Mouse (Mus musculus): ENCODE results near the gene Aqp12.
A peak's percentile ranks its signal among the peaks of the same experiment; 100 is the strongest.
"Not testable (repeated sequence)": the region's sequence is repeated elsewhere in the genome, so short reads cannot be mapped to it uniquely, and the experiment has no call there.

Aqp12 gene

DNA sequence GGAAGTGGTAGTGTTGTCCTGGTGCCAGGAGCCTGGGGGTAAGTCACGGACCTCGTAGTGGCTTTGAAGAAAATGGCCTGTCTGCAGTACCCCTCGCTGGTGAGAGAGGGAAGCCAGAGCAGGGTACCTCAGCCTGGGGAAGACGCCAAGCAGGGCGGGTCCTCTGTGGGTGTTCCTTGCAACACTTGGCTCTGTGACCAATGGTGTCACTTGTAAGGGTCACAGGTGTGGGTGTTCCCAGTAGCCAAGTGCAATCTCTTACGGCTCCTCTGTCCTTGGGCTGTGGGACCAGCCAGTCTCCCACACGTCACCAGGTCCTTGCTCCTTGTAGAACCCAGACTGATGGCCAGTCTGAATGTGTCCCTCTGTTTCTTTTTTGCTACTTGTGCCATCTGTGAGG lies at the start of gene Aqp12:
Gene Aqp12 (plus strand): TSS at position 274 of the 400 bp plus-strand sequence.
- DNase-seq (ENCODE audit: low spot score): no peak

DNA sequence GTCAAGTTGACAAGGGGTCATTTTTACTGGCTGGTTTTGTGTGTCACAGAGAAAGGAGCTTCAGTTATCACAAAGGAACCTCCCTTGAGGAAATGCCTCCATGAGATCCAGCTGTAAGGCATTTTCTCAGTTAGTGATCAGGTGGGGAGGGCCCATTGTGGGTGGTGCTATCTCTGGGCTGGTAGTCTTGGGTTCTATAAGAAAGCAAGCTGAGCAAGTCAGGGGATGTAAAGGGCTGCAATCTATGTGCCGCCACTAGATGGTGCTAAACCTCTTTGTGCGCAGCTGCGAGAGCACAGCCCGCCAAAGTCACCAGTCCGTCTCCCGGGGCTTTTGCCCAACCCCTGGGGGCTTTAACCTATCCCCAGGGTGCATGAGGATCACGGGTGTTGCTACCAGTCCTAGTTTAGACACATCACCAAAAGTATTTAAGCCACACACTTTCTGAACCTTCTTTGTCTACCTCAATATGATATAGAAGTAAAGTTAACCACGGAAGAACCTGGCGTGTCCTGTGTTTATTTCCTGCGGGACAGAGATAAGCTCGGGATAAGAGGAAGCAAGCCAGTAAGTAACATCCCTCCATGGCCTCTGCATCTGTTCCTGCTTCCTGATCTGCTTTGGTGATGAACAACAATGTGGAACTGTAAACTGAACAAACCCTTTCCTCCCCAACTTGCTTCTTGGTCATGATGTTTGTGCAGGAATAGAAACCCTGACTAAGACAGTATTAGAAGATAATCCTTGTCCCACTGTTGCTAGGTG lies 49.4 kb upstream of the Aqp12 start:
- peak; percentile 65 for DNase-seq (ENCODE audit: low spot score)

DNA sequence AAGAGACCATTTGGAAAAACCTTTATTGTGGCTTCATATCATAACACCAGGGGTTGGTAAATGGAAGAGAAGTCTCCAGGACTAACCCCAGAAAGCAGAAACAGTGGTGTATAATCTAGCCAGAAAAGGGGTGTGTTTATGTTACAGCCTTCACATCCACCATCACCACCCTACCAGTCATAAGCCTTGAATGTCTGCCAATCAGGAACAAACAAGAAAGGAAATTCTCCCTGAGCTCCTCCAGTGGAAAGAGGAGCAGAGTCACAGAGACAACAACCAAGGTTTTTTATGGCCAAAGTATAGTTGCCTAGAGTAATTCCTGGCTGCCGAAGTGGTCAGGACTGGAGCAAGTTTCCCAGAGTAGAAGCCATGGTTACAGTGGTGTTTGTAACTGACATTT lies 47.1 kb upstream of the Aqp12 start:
- no peak for DNase-seq (ENCODE audit: low spot score)

- DNase-seq (ENCODE audit: low spot score): not testable (repeated sequence)
Measured at GRCm38 (mm10) chr1:92970791-92971190, 35.3 kb upstream of the Aqp12 start.

DNA sequence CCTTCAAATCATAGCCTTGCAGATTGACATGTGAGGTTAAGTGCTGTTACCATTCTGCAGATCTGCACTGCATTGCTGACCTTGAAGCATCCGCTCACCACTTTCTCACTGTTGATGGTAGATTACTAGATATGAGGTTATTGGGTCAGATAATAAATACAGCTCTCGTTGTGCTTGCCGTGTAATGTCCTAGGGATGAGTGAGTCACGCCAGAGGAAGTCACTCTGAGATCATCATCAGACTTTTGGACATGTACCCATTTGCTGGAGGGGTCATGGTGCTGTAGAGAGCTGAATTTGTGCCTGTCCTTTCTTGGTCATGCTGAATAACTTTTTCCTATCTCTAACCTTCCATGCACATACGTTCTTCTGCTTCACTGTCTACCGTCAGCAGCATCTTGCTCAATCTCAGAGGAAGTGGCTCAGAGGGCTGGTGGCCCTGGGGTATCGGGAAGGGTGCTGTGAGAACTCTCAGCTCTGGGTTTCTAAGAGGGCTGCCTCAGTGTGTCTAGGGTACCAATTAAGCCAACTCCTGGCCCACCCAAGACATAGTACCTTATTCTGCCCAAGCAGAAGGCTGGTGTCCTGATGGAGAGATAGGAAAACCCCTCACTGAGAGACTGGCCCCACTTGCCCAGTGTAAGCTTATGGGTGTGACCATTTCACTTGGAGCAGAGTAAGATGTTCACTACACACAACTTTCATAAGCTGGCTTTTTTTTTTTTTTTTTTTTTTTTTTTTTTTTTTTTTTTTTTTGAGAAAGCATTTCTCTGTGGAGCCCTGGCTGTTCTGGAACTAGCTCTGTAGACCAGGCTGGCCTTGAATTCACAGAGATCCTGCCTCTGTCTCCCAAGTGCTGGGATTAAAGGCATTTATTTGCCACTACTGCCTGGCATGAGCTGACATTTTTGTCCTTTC lies 34.0 kb upstream of the Aqp12 start:
- DNase-seq (ENCODE audit: low spot score): no peak

DNA sequence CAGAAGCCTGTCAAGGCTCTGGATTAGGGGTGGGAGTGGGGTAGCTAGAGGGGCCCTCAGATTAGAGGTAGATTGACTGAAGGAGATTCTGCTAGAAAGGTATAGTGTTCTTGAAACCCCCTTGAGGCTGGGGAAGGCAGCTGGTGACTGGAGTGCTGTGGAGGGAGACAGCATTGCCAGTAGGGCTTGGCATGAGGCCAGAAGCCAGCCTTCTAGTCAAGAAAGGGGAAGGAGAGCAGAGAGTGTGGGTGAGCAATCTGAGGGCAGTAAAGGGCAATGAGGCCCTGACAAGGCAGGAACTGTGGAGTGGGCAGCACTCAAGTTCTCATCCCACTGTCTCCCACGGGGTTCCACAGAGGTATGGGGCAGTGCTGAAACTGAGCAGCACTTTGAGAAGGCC lies 33.3 kb upstream of the Aqp12 start:
- DNase-seq (ENCODE audit: low spot score): peak; percentile 31

DNA sequence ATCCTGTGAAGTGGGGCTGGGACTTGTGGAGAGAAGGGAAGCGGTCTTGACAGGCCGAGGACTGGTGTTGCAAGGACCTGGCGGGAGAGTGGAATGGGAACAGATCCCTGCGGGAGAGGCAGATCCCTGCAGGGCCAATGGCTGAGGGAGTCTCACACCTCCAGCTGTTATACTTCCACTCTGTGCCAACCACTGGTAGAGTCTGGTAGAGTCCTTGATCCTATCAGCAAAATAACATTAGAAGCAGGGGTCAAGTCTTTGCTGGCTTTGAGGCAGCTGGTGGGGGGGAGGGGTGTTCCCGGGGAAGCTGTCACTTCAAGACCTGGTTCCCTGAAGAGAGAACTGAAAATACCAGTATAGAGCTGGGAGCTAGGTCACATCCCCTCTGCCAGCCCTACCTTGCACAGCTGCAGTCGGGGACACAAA lies 30.0 kb upstream of the Aqp12 start:
- no peak for DNase-seq (ENCODE audit: low spot score)

DNA sequence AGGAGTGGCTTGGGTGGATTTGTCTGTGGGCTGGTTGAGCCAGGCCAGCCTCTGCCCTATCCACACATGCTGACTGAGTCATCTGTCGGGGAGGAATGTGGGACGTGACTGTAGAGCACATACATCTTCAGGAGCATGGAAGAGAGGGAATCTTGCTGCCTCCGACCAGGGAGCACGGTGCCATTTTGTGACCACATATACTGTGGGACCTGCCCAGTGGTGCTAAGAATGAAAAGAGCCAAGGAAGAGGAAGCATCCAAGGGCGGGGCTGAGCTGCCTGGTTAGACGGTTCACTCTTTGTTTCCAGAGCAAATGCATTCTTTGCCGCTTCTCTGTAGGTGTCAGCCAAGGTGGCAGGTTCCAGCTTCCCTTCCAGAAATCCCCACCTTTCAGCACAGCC lies 27.5 kb upstream of the Aqp12 start:
- no peak for DNase-seq (ENCODE audit: low spot score)

DNA sequence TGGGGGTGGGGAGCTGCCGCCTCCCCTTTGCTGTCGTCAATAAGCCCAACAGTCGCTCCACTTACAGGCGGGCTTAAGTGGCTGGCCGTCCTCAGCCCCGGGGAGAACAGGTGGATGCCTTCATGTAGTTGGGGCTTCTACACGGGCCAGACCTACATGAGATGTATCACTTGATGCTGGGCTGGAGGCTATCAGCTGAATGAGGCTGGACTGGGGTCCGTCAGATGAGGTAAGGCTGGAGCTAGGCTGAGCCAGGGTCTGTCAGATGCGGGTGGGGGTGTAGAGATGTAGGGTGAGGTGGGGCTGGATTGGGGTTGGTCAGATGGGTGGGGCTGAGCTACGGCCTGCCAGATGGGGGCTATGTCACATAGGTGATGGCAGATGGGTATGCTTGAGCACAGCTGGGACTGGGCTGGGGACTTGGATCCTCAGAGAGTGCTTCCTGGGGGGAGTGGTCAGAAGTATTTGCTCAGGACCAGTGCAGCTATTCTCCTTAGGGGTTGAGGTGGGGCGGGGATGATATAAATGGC lies 27.0 kb upstream of the Aqp12 start:
- no peak for DNase-seq (ENCODE audit: low spot score)

DNA sequence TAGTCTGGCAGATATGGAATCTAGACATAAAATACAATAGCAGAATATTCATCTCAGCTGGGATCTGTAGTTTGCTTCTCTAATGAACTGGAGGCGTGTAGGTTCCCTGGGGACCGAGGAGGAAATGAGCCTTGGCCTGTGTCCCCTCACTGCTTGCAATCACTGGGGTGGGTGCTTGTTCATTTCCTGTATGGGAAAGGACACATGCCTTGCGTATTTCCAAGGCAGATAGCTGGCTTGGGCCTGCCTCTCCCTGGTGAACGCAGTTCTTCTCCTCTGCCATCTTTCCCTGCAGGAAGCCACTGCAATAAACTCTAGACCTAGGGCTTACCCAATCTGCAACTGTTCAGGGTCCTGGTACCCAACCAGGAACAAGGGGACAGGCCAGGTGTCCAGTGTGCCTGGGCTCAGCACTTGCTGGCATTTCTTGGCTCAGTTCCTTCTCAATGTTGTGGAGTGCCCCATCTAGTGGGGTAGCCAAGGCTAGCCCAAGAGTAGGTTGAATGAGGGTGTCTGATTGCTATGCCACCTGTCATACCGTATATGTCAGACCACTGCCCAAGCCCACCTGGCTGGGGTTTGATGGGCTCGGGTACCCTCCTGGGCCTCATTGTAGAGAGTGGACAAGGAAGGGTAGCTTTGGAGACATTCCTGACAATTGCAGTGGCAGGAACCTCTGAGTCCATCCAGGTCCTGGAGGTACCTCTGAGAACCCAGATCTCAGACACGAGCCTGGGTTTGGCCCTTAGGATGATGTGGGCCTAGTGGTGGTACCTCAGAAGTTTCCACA lies 24.9 kb upstream of the Aqp12 start:
- no peak for DNase-seq (ENCODE audit: low spot score)

- no peak for DNase-seq (ENCODE audit: low spot score)
Measured at GRCm38 (mm10) chr1:92982931-92983605, 23.1 kb upstream of the Aqp12 start.

DNA sequence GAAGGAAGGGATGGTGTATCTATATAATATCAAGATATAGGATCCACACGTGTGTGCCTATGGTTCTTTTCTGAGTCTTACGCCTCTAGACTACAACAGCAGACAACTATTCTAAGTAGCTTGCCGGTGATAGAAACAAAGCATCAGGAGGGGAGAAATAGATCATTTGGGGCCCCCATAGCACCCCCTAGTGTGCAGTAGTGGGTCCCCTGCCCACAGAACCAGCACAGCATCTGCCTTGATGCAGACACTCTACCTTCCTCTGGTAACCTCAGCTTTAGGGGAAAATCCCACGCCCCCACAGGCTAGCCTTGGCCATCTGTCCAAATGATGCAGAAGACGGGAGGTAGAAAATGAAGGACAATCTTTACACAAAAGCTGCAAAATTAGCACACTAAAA lies 21.1 kb upstream of the Aqp12 start:
- no peak for DNase-seq (ENCODE audit: low spot score)

- DNase-seq (ENCODE audit: low spot score): no peak
Measured at GRCm38 (mm10) chr1:92988894-92989293, 17.2 kb upstream of the Aqp12 start.

GRCm38 (mm10) chr1:92989891-92990290 lies 16.2 kb upstream of the Aqp12 start:
- DNase-seq (ENCODE audit: low spot score): no peak

- no peak for DNase-seq (ENCODE audit: low spot score)
Measured at GRCm38 (mm10) chr1:92992214-92992855, 13.8 kb upstream of the Aqp12 start.

GRCm38 (mm10) chr1:92992880-92993279 lies 13.3 kb upstream of the Aqp12 start:
- DNase-seq (ENCODE audit: low spot score): no peak

DNA sequence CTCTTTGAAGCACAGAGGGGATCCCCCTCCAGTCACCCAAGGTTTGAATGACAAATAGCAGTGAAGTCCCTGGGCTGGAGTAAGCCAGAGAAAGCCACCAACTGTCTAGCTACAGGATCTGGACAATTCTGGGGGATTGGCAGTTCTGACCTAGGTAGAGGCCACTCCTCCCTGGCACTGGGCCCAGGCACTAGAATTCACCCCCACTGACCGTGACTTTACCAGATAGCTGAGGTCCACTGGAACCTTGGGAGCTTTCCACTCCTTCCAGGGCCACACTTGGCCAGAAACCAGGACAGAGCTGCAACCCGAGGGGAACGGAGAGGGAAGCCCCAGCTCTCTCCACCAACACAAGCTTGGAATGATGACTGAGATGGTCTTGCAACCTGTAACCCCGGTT lies 3.1 kb downstream of the Aqp12 start:
- DNase-seq (ENCODE audit: low spot score): no peak

DNA sequence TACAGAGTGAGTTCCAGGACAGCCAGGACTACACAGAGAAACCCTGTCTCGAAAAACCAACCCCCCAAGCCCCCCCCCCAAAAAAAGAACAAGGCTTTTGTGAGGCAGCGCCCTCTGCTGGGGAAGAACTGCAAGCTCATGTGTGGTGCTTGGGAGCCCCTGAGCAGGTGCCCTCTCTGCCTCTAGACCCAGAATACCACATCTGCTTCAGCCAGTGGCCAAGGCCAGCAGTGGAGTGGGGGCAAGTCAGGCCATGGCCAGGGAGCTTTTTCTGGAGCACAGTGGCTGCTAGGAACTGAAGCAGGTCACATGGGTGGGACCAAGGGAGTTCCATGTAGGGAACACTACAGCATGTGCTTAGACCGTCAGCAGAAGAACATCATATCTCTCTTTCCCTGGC lies 4.6 kb downstream of the Aqp12 start:
- DNase-seq (ENCODE audit: low spot score): no peak

GRCm38 (mm10) chr1:93012103-93012585 lies 6.0 kb downstream of the Aqp12 start:
- DNase-seq (ENCODE audit: low spot score): no peak

GRCm38 (mm10) chr1:93013367-93013766 lies 7.2 kb downstream of the Aqp12 start:
- no peak for DNase-seq (ENCODE audit: low spot score)

- peak; percentile 78 for DNase-seq (ENCODE audit: low spot score)
Measured at GRCm38 (mm10) chr1:93014460-93014859, 8.3 kb downstream of the Aqp12 start.
